Mouse (Mus musculus): ENCODE results near the gene Lrrc61. TPM values are rescaled to one million over a fixed set of nuclear protein-coding genes. Genes with fewer than 3 reads are reported as not detected.

Lrrc61 gene
- polyA plus RNA-seq, 1 experiment: 22.9 TPM

GRCm38 (mm10) chr6:48565693-48566310 lies 11.2 kb downstream of the Lrrc61 start:
- 90% methylated on average over 4 of the region's 4 CpGs for WGBS
- no peak overlapping the region for H3K4me3 ChIP-seq (ENCODE audit: extremely low read depth, insufficient read depth, insufficient read length)
- TF ChIP-seq POLR2A (IDR thresholded peaks at IDR 0.05; ENCODE audit: low read depth, low read length) (no peak), CTCF (IDR thresholded peaks at IDR 0.05; ENCODE audit: extremely low read depth, insufficient read depth, insufficient read length, insufficient replicate concordance) (no peak)
- peaks cover 2% of the 10 kb centered on the region; the same call in 1 of the 2 replicates for H3K4me1 ChIP-seq (ENCODE audit: control insufficient read depth, insufficient read depth, insufficient read length)
- no peak for DNase-seq (ENCODE audit: low read depth in 1 of 2, low spot score in 2 of 2)
- no peaks in the 10 kb centered on the region for H3K36me3 ChIP-seq (ENCODE audit: control insufficient read depth, insufficient read depth, low read length)
- H3K27me3 ChIP-seq (ENCODE audit: control insufficient read depth, insufficient read depth, low read length): no peaks in the 10 kb centered on the region
- H3K27ac ChIP-seq (ENCODE audit: insufficient read depth, low read length): no peak overlapping the region

DNA sequence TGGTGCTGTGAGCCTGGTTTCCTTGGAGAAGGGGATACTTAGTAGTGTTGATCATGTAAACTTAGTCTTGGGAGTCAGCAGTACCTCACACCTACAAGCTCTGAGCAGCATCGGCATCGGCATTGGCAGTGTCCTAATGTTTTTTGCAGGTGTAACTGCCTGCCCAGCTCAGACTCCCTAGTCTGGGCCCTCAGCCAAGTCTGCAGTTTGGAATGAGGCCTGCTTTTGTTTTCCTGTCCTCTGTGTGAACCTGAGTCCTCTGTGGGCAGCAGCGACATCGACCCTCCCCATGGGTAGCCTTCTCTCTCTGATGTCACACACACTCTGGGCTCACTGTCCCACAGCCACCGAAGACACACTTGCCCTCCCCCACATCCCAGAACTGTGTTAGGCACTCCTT lies 11.7 kb downstream of the Lrrc61 start:
- Histone ChIP-seq H3K4me3 (ENCODE audit: extremely low read depth, insufficient read depth, insufficient read length) (no peak overlapping the region), H3K36me3 (ENCODE audit: control insufficient read depth, insufficient read depth, low read length) (no peaks in the 10 kb centered on the region), H3K4me1 (ENCODE audit: control insufficient read depth, insufficient read depth, insufficient read length) (peaks cover 2% of the 10 kb centered on the region; the same call in 1 of the 2 replicates), H3K27ac (ENCODE audit: insufficient read depth, low read length) (no peak overlapping the region), H3K27me3 (ENCODE audit: control insufficient read depth, insufficient read depth, low read length) (no peaks in the 10 kb centered on the region)
- TF ChIP-seq POLR2A (IDR thresholded peaks at IDR 0.05; ENCODE audit: low read depth, low read length) (no peak), CTCF (IDR thresholded peaks at IDR 0.05; ENCODE audit: extremely low read depth, insufficient read depth, insufficient read length, insufficient replicate concordance) (no peak)
- WGBS: 77% methylated on average over 5 of the region's 5 CpGs
- DNase-seq (ENCODE audit: low read depth in 1 of 2, low spot score in 2 of 2): no peak

- 71% methylated on average over 21 of the region's 21 CpGs for WGBS
- peaks cover 2% of the 10 kb centered on the region; the same call in 1 of the 2 replicates for H3K4me1 ChIP-seq (ENCODE audit: control insufficient read depth, insufficient read depth, insufficient read length)
- no peak overlapping the region for H3K27ac ChIP-seq (ENCODE audit: insufficient read depth, low read length)
- DNase-seq (ENCODE audit: low read depth in 1 of 2, low spot score in 2 of 2): no peak
- no peak overlapping the region for H3K4me3 ChIP-seq (ENCODE audit: extremely low read depth, insufficient read depth, insufficient read length)
- no peaks in the 10 kb centered on the region for H3K27me3 ChIP-seq (ENCODE audit: control insufficient read depth, insufficient read depth, low read length)
- no peaks in the 10 kb centered on the region for H3K36me3 ChIP-seq (ENCODE audit: control insufficient read depth, insufficient read depth, low read length)
- no peak for TF ChIP-seq POLR2A (IDR thresholded peaks at IDR 0.05; ENCODE audit: low read depth, low read length)
- no peak for TF ChIP-seq CTCF (IDR thresholded peaks at IDR 0.05; ENCODE audit: extremely low read depth, insufficient read depth, insufficient read length, insufficient replicate concordance)
These were observed 13.7 kb downstream of the Lrrc61 start for GRCm38 (mm10) chr6:48568036-48568984.

- Histone ChIP-seq H3K4me3 (ENCODE audit: extremely low read depth, insufficient read depth, insufficient read length) (no peak overlapping the region), H3K4me1 (ENCODE audit: control insufficient read depth, insufficient read depth, insufficient read length) (peaks cover 2% of the 10 kb centered on the region; the same call in 1 of the 2 replicates), H3K27me3 (ENCODE audit: control insufficient read depth, insufficient read depth, low read length) (no peaks in the 10 kb centered on the region), H3K27ac (ENCODE audit: insufficient read depth, low read length) (no peak overlapping the region), H3K36me3 (ENCODE audit: control insufficient read depth, insufficient read depth, low read length) (no peaks in the 10 kb centered on the region)
- DNase-seq (ENCODE audit: low read depth in 1 of 2, low spot score in 2 of 2): no peak
- TF ChIP-seq POLR2A (IDR thresholded peaks at IDR 0.05; ENCODE audit: low read depth, low read length) (no peak), CTCF (IDR thresholded peaks at IDR 0.05; ENCODE audit: extremely low read depth, insufficient read depth, insufficient read length, insufficient replicate concordance) (no peak)
- 59% methylated on average over 7 of the region's 8 CpGs for WGBS
These were observed 14.6 kb downstream of the Lrrc61 start for GRCm38 (mm10) chr6:48569065-48569807.

- DNase-seq (ENCODE audit: low read depth in 1 of 2, low spot score in 2 of 2): no peak
- peaks cover 2% of the 10 kb centered on the region; the same call in 1 of the 2 replicates for H3K4me1 ChIP-seq (ENCODE audit: control insufficient read depth, insufficient read depth, insufficient read length)
- no peaks in the 10 kb centered on the region for H3K36me3 ChIP-seq (ENCODE audit: control insufficient read depth, insufficient read depth, low read length)
- peak overlapping the region; percentile 10; the same call in 1 of the 2 replicates for H3K4me3 ChIP-seq (ENCODE audit: extremely low read depth, insufficient read depth, insufficient read length)
- TF ChIP-seq CTCF (IDR thresholded peaks at IDR 0.05; ENCODE audit: extremely low read depth, insufficient read depth, insufficient read length, insufficient replicate concordance) (no peak), POLR2A (IDR thresholded peaks at IDR 0.05; ENCODE audit: low read depth, low read length) (no peak)
- no peaks in the 10 kb centered on the region for H3K27me3 ChIP-seq (ENCODE audit: control insufficient read depth, insufficient read depth, low read length)
- WGBS: 94% methylated on average over 5 of the region's 5 CpGs
- H3K27ac ChIP-seq (ENCODE audit: insufficient read depth, low read length): peak overlapping the region; percentile 2; the same call in 1 of the 2 replicates
These were observed 17.4 kb downstream of the Lrrc61 start for GRCm38 (mm10) chr6:48572014-48572413.

DNA sequence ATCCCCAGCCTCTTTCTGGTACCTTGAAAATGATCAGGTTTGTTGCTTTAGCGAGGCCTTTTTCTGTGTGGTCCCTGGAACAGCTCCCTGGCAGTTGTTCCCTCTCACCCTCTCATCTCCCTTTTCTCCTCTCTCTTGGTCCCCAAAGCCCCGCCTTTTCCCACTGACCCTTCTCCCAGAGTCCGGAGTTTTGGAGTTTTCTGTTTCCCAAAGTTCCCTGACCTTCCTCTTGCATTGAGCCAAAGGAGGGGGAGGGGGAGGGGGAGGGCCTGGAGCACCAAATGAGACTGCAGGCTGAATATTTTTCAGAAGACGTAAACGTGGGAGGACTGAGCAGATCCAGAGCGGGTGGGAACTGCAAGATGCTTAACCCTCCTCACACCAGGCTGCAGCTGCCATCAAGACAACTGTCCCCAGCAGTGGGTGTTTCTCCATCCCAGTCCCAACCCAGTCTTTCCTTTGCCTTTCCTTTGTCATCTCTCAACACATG lies 18.0 kb downstream of the Lrrc61 start, which contains the start of gene Rarres2:
Gene Rarres2, minus strand, starts transcription at position 218 of the 490 bp plus-strand sequence.
- WGBS: 76% methylated on average over 6 of the region's 6 CpGs
- no peak for DNase-seq (ENCODE audit: low read depth in 1 of 2, low spot score in 2 of 2)
- H3K27ac ChIP-seq (ENCODE audit: insufficient read depth, low read length): peak within 1 kb of the TSS; percentile 2; the same call in 1 of the 2 replicates
- H3K36me3 ChIP-seq (ENCODE audit: control insufficient read depth, insufficient read depth, low read length): no peaks in the 10 kb centered on the region
- H3K27me3 ChIP-seq (ENCODE audit: control insufficient read depth, insufficient read depth, low read length): no peaks in the 10 kb centered on the region
- no peak for TF ChIP-seq CTCF (IDR thresholded peaks at IDR 0.05; ENCODE audit: extremely low read depth, insufficient read depth, insufficient read length, insufficient replicate concordance)
- no peak for TF ChIP-seq POLR2A (IDR thresholded peaks at IDR 0.05; ENCODE audit: low read depth, low read length)
- H3K4me1 ChIP-seq (ENCODE audit: control insufficient read depth, insufficient read depth, insufficient read length): peaks cover 2% of the 10 kb centered on the region; the same call in 1 of the 2 replicates
- peak within 1 kb of the TSS; percentile 10; the same call in 1 of the 2 replicates for H3K4me3 ChIP-seq (ENCODE audit: extremely low read depth, insufficient read depth, insufficient read length)
